Mouse (Mus musculus) bone marrow, adult 2 months (tissue): ENCODE measurements around the gene Abracl.

Experiments used
- CTCF ChIP-seq: fragments of 200-500 bp; IDR thresholded peaks from 2 replicates; pipeline ENCODE4 v1.5.1; 2011; ENCODE audit warnings: low read length, control low read depth; ENCODE audit not compliant: control insufficient read depth, insufficient read depth
- POLR2A ChIP-seq: fragments of 200-500 bp; IDR thresholded peaks from 2 replicates; pipeline ENCODE4 v1.6.1; 2011; ENCODE audit warnings: low read depth, mild to moderate bottlenecking, control low read depth, low read length, borderline replicate concordance; ENCODE audit not compliant: control insufficient read depth

GRCm38 (mm10) chr10:18003966-18004637 is 19.0 kb downstream of the Abracl start:
- no peak for TF ChIP-seq CTCF
- TF ChIP-seq POLR2A = no peak
